Mouse (Mus musculus) gastrocnemius, adult 8-10 months (tissue): ENCODE results near the gene Zfp600. TPM values are rescaled to one million over a fixed set of nuclear protein-coding genes. Genes with fewer than 3 reads are reported as not detected.
"Not testable (repeated sequence)": the region's sequence is repeated elsewhere in the genome, so short reads cannot be mapped to it uniquely, and the experiment has no call there.

ENCODE experiments used
- DNase-seq, 2 experiments: peaks; one replicate each; pipeline ENCODE4 v3.0.0; 2022; ENCODE audit warnings: low spot score in 2 of 2
- total RNA-seq, 4 experiments: library from RNA; stranded (reverse); gene quantifications; 2 replicates each; pipeline ENCODE4 v1.2.4; 2022

Zfp600 gene
- total RNA-seq: not detected

- not testable (repeated sequence) for DNase-seq
Observed at GRCm38 (mm10) chr4:146156524-146156923, at the start of gene Zfp600. TSS of gene Zfp600 (plus strand) at chr4:146156824.

GRCm38 (mm10) chr4:146162893-146163292, 6.3 kb downstream of the Zfp600 start:
- not testable (repeated sequence) for DNase-seq

GRCm38 (mm10) chr4:146167202-146167832, 10.7 kb downstream of the Zfp600 start:
- not testable (repeated sequence) for DNase-seq

GRCm38 (mm10) chr4:146167879-146168532, 11.4 kb downstream of the Zfp600 start:
- not testable (repeated sequence) for DNase-seq

GRCm38 (mm10) chr4:146168730-146169215, 12.1 kb downstream of the Zfp600 start:
- not testable (repeated sequence) for DNase-seq

GRCm38 (mm10) chr4:146173378-146174226, 17.0 kb downstream of the Zfp600 start:
- DNase-seq: peak in 1 of 2 experiments; percentile 24

- DNase-seq: not testable (repeated sequence)
Observed at GRCm38 (mm10) chr4:146204357-146204756, 47.7 kb downstream of the Zfp600 start.

- not testable (repeated sequence) for DNase-seq
Observed at GRCm38 (mm10) chr4:146239252-146240244, 82.9 kb downstream of the Zfp600 start.

- DNase-seq: not testable (repeated sequence)
Observed at GRCm38 (mm10) chr4:146242119-146242518, 85.5 kb downstream of the Zfp600 start.

Other genes starting within 250 kb of the Zfp600 start
- gene Zfp987, start 59.5 kb upstream of the Zfp600 start, total RNA-seq: not detected